Mouse (Mus musculus) frontal cortex, postnatal 25 days (tissue): ENCODE data around the gene E030018B13Rik.

ENCODE experiments used
- DNase-seq, 2 experiments: peaks; one replicate each; pipeline ENCODE4 v3.0.0; 2022; ENCODE audit warnings: low spot score in 2 of 2

E030018B13Rik gene

GRCm38 (mm10) chr7:63965635-63966418, 49.2 kb downstream of the E030018B13Rik start:
- no peak for DNase-seq

- DNase-seq: no peak
These were observed 53.3 kb downstream of the E030018B13Rik start for GRCm38 (mm10) chr7:63969941-63970340.
